Mouse (Mus musculus) thymus, adult 2 months (tissue): Measurements from ENCODE around the gene Whamm. TPM values are rescaled to one million over a fixed set of nuclear protein-coding genes. Genes with fewer than 3 reads are reported as not detected.

Source experiments
- DNase-seq: peaks from one replicate; pipeline ENCODE4 v3.0.0; 2021
- H3K27ac ChIP-seq: fragments of 200-500 bp; 2 replicates; pipeline ENCODE4 v1.5.1; 2012; ENCODE audit warnings: low read length, control low read depth; ENCODE audit not compliant: control insufficient read depth, insufficient read depth
- H3K27me3 ChIP-seq: fragments of 200-500 bp; 2 replicates; pipeline ENCODE4 v1.6.1; 2012; ENCODE audit warnings: mild to moderate bottlenecking, low read length, moderate library complexity, mixed read lengths; ENCODE audit not compliant: control insufficient read depth, insufficient read depth
- H3K36me3 ChIP-seq: fragments of 200-500 bp; 2 replicates; pipeline ENCODE4 v1.6.1; 2012; ENCODE audit warnings: mild to moderate bottlenecking, low read length, moderate library complexity; ENCODE audit not compliant: control insufficient read depth, insufficient read depth
- H3K4me1 ChIP-seq: fragments of 200-500 bp; replicated peaks from 2 replicates; pipeline ENCODE4 v1.6.1; 2012; ENCODE audit warnings: low read length; ENCODE audit not compliant: control insufficient read depth, insufficient read depth
- H3K4me3 ChIP-seq: fragments of 200-500 bp; 2 replicates; pipeline ENCODE4 v1.5.1; 2012; ENCODE audit warnings: mild to moderate bottlenecking, low read length, control low read depth, moderate library complexity; ENCODE audit not compliant: control insufficient read depth, insufficient read depth
- CTCF ChIP-seq: fragments of 200-500 bp; IDR thresholded peaks from 2 replicates; pipeline ENCODE4 v1.5.1; 2012; ENCODE audit warnings: mild to moderate bottlenecking, control low read depth, low read length, moderate library complexity, borderline replicate concordance; ENCODE audit not compliant: control insufficient read depth, poor library complexity, insufficient read depth; ENCODE audit errors: extremely low read depth
- POLR2A ChIP-seq: fragments of 200-500 bp; IDR thresholded peaks from 2 replicates; pipeline ENCODE4 v1.6.1; 2012; ENCODE audit warnings: mild to moderate bottlenecking, low read length, control low read depth, moderate library complexity; ENCODE audit not compliant: control insufficient read depth, poor library complexity, insufficient read depth; ENCODE audit errors: extremely low read depth
- WGBS: fragments of 180-500 bp; shearing (Covaris S2); methylation state at CpG from one replicate; pipeline ENCODE4 v1.1.7; 2018; 5-methylcytosine and 5-hydroxymethylcytosine counted together
- polyA plus RNA-seq: library from polyadenylated mRNA; depleted of rRNA; stranded (reverse); fragments of >200 nt; gene quantifications from 2 replicates; pipeline ENCODE4 v1.2.3, GENCODE M21; 2012

The Whamm gene
- polyA plus RNA-seq, 1 experiment = 29.8 TPM

DNA sequence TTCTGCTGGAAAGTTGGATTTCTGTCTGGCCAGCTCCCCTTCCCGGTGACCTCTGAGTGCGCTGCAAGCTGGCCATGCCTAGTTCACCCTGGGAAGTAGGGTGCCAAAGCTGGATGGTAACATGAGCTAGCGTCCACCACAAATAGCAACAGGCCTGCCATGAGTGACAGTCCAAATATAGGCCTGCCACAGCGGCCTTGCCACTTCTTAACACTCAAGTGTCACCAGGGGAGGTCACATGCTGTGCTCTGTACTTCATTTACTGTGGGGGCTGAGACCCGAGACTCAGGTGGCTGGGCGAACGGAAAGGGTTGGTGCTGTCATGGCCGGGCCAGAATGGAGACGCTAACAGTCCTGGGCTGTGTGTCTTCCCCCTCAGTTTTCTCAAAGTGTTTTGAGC is 4.2 kb upstream of the Whamm start, which contains the start of gene Fsd2:
TSS of gene Fsd2 (minus strand) at position 53 of the 400 bp plus-strand sequence.
- no peak for DNase-seq
- H3K36me3 ChIP-seq = no peaks in the 10 kb centered on the region
- H3K27ac ChIP-seq = no peak within 1 kb of the TSS
- 97% methylated on average over 9 of the region's 9 CpGs for WGBS
- no peaks in the 10 kb centered on the region for H3K27me3 ChIP-seq
- H3K4me3 ChIP-seq = no peak within 1 kb of the TSS
- H3K4me1 ChIP-seq = peaks cover 1% of the 10 kb centered on the region; the same call in 1 of the 2 replicates
- TF ChIP-seq CTCF (no peak), POLR2A (no peak)

- no peak overlapping the region for H3K27ac ChIP-seq
- TF ChIP-seq CTCF (no peak), POLR2A (no peak)
- DNase-seq = no peak
- no peaks in the 10 kb centered on the region for H3K27me3 ChIP-seq
- H3K36me3 ChIP-seq = no peaks in the 10 kb centered on the region
- H3K4me3 ChIP-seq = no peak overlapping the region
- 96% methylated on average over 5 of the region's 5 CpGs for WGBS
- peaks cover 4% of the 10 kb centered on the region for H3K4me1 ChIP-seq
Measured at GRCm38 (mm10) chr7:81567396-81567795, 3.7 kb upstream of the Whamm start.

DNA sequence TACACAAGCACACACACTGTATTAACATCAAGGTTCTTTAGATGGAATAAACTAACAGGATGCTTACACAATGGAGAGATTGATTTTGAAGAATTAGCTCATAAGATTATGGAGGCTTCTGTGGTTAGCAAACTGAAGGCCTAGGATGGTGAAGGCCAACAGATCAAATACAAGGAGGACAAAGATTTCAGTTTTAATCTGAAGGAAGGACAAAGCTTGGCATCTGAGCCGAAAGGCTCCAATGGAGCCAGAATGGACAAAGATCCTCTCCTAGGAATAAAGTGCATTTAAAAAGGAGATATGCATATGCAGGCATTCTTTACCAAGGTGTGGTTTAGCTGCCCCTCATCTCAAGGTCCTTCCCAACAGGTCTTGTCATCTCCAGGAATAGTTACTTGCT is 1.2 kb upstream of the Whamm start:
- H3K27me3 ChIP-seq = no peaks in the 10 kb centered on the region
- WGBS = 98% methylated on average over 1 of the region's 1 CpGs
- H3K36me3 ChIP-seq = no peaks in the 10 kb centered on the region; the same call in 1 of the 2 replicates
- peaks cover 11% of the 10 kb centered on the region for H3K4me1 ChIP-seq
- TF ChIP-seq CTCF = no peak
- no peak for TF ChIP-seq POLR2A
- no peak for DNase-seq
- H3K4me3 ChIP-seq = no peak overlapping the region
- no peak overlapping the region for H3K27ac ChIP-seq

DNA sequence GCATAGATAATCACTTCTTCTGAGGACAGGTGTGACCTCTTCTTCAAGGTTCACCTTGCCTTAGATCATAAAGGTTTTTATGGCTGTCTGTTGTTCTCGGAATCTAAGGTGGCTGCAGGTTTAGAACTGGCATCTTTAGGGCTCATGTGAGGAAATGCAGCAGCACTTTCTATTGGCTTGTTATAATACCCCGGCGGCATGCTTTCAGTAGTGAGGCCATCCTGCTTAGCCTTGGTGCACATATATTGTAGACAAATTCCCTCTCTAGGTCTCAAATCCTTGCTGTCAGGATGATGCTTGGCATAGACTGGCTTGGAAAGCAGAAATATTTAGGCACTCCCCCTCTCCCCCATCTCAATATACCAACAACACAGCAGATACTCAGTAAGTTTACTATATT is 795 bp upstream of the Whamm start:
- no peak for DNase-seq
- no peak for TF ChIP-seq POLR2A
- TF ChIP-seq CTCF = no peak
- H3K36me3 ChIP-seq = no peaks in the 10 kb centered on the region; the same call in 1 of the 2 replicates
- peaks cover 11% of the 10 kb centered on the region for H3K4me1 ChIP-seq
- H3K27me3 ChIP-seq = no peaks in the 10 kb centered on the region
- no peak overlapping the region for H3K4me3 ChIP-seq
- WGBS = 95% methylated on average over 3 of the region's 3 CpGs
- no peak overlapping the region for H3K27ac ChIP-seq

- TF ChIP-seq CTCF = no peak
- TF ChIP-seq POLR2A = no peak
- no peak for DNase-seq
- no peaks in the 10 kb centered on the region; the same call in 1 of the 2 replicates for H3K36me3 ChIP-seq
- peaks cover 11% of the 10 kb centered on the region for H3K4me1 ChIP-seq
- no peak overlapping the region for H3K27ac ChIP-seq
- 4% methylated on average over 5 of the region's 5 CpGs for WGBS
- no peak overlapping the region for H3K4me3 ChIP-seq
- H3K27me3 ChIP-seq = no peaks in the 10 kb centered on the region
Measured at GRCm38 (mm10) chr7:81570752-81571107, 336 bp upstream of the Whamm start.

DNA sequence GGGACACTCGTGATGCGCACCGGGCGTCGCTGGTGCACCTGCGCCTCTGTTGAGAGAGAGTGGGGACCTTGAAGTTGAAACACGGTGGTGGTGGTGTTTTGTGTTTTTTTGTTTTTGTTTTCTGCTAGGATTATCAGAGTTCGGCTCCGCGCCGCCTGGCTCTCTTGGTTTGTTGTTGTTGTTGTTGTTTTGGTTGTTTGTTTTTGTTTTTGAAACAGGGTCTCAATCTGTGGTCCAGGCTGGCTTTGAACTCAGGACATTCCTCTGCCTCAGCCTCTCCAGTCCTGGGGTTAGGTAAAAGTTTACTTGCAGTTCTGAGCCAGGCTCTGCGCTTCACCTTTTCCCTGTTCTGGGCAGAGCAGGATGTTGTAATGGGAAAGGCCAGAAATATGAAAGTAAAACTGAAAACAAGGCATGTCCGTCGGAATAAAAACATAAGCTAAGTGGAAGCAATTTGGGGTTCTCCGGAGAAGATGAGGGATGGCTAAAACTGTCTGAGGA is 925 bp downstream of the Whamm start:
- H3K27ac ChIP-seq = no peak overlapping the region
- no peak for DNase-seq
- no peak for TF ChIP-seq POLR2A
- TF ChIP-seq CTCF = no peak
- H3K4me3 ChIP-seq = peak overlapping the region; percentile 94
- no peaks in the 10 kb centered on the region for H3K27me3 ChIP-seq
- H3K4me1 ChIP-seq = peaks cover 11% of the 10 kb centered on the region
- no peaks in the 10 kb centered on the region; the same call in 1 of the 2 replicates for H3K36me3 ChIP-seq
- WGBS = 6% methylated on average over 15 of the region's 15 CpGs

GRCm38 (mm10) chr7:81572610-81573268 is 1.7 kb downstream of the Whamm start:
- DNase-seq = no peak
- TF ChIP-seq CTCF = no peak
- H3K36me3 ChIP-seq = no peaks in the 10 kb centered on the region; the same call in 1 of the 2 replicates
- H3K27ac ChIP-seq = no peak overlapping the region
- H3K4me1 ChIP-seq = peaks cover 11% of the 10 kb centered on the region
- H3K27me3 ChIP-seq = no peaks in the 10 kb centered on the region
- WGBS = 68% methylated on average over 6 of the region's 6 CpGs
- H3K4me3 ChIP-seq = no peak overlapping the region
